Mouse (Mus musculus) testis, adult 2 months (tissue): ENCODE results near the gene Dapk2. TPM values are rescaled to one million over a fixed set of nuclear protein-coding genes. Genes with fewer than 3 reads are reported as not detected.

Source experiments
- H3K27ac ChIP-seq: fragments of 200-500 bp; 2 replicates; pipeline ENCODE4 v1.5.1; 2012; ENCODE audit warnings: low read depth, low read length; ENCODE audit not compliant: control insufficient read depth, insufficient read depth
- H3K27me3 ChIP-seq: fragments of 200-500 bp; 2 replicates; pipeline ENCODE4 v1.6.1; 2012; ENCODE audit warnings: mild to moderate bottlenecking, low read length, moderate library complexity; ENCODE audit not compliant: control insufficient read depth, insufficient read depth
- H3K36me3 ChIP-seq: fragments of 200-500 bp; 2 replicates; pipeline ENCODE4 v1.6.1; 2012; ENCODE audit warnings: mild to moderate bottlenecking, low read length; ENCODE audit not compliant: control insufficient read depth, insufficient read depth
- H3K4me1 ChIP-seq: fragments of 200-500 bp; 2 replicates; pipeline ENCODE4 v1.6.1; 2012; ENCODE audit warnings: low read length; ENCODE audit not compliant: control insufficient read depth, insufficient read depth
- H3K4me3 ChIP-seq: fragments of 200-500 bp; 2 replicates; pipeline ENCODE4 v1.5.1; 2012; ENCODE audit warnings: low read depth, mild to moderate bottlenecking, low read length, moderate library complexity, mixed read lengths; ENCODE audit not compliant: control insufficient read depth
- CTCF ChIP-seq: fragments of 200-500 bp; IDR thresholded peaks from 2 replicates; pipeline ENCODE4 v1.5.1; 2012; ENCODE audit warnings: low read depth, mild to moderate bottlenecking, inconsistent platforms, low read length, moderate library complexity; ENCODE audit not compliant: control insufficient read depth, insufficient read depth, insufficient replicate concordance
- POLR2A ChIP-seq: fragments of 200-500 bp; IDR thresholded peaks from 2 replicates; pipeline ENCODE4 v1.6.1; 2012; ENCODE audit warnings: low read depth, mild to moderate bottlenecking, inconsistent platforms, low read length, moderate library complexity; ENCODE audit not compliant: control insufficient read depth
- polyA plus RNA-seq: library from polyadenylated mRNA; depleted of rRNA; stranded (reverse); fragments of >200 nt; gene quantifications from 2 replicates; pipeline ENCODE4 v1.2.3, GENCODE M21; 2012

Dapk2 gene
- polyA plus RNA-seq, 1 experiment = 0.67 TPM

- Histone ChIP-seq H3K36me3 (no peaks in the 10 kb centered on the region), H3K27me3 (no peaks in the 10 kb centered on the region), H3K27ac (no peak overlapping the region), H3K4me1 (peaks cover 3% of the 10 kb centered on the region; the same call in 1 of the 2 replicates), H3K4me3 (no peak overlapping the region)
- TF ChIP-seq POLR2A (no peak), CTCF (no peak)
Observed at GRCm38 (mm10) chr9:66218917-66219725, 61.1 kb downstream of the Dapk2 start.

GRCm38 (mm10) chr9:66223872-66224271 is 65.8 kb downstream of the Dapk2 start:
- no peak for TF ChIP-seq POLR2A
- TF ChIP-seq CTCF = no peak
- H3K4me3 ChIP-seq = no peak overlapping the region
- H3K27me3 ChIP-seq = no peaks in the 10 kb centered on the region
- no peak overlapping the region for H3K27ac ChIP-seq
- H3K4me1 ChIP-seq = peaks cover 3% of the 10 kb centered on the region; the same call in 1 of the 2 replicates
- H3K36me3 ChIP-seq = no peaks in the 10 kb centered on the region

- Histone ChIP-seq H3K36me3 (no peaks in the 10 kb centered on the region), H3K27me3 (no peaks in the 10 kb centered on the region), H3K27ac (no peak overlapping the region), H3K4me3 (no peak overlapping the region), H3K4me1 (no peaks in the 10 kb centered on the region)
- TF ChIP-seq POLR2A (no peak), CTCF (no peak)
Observed at GRCm38 (mm10) chr9:66225737-66226485, 67.9 kb downstream of the Dapk2 start.

- TF ChIP-seq CTCF (no peak), POLR2A (no peak)
- Histone ChIP-seq H3K36me3 (no peaks in the 10 kb centered on the region), H3K27me3 (no peaks in the 10 kb centered on the region), H3K4me3 (no peak overlapping the region), H3K27ac (no peak overlapping the region), H3K4me1 (no peaks in the 10 kb centered on the region; the same call in 1 of the 2 replicates)
Observed at GRCm38 (mm10) chr9:66228456-66229151, 70.6 kb downstream of the Dapk2 start.

- no peaks in the 10 kb centered on the region for H3K27me3 ChIP-seq
- H3K36me3 ChIP-seq = no peaks in the 10 kb centered on the region
- no peaks in the 10 kb centered on the region; the same call in 1 of the 2 replicates for H3K4me1 ChIP-seq
- H3K4me3 ChIP-seq = no peak overlapping the region
- TF ChIP-seq POLR2A (no peak), CTCF (no peak)
- H3K27ac ChIP-seq = no peak overlapping the region
Observed at GRCm38 (mm10) chr9:66231820-66232479, 73.9 kb downstream of the Dapk2 start.

GRCm38 (mm10) chr9:66236615-66237014 is 78.6 kb downstream of the Dapk2 start:
- no peaks in the 10 kb centered on the region; the same call in 1 of the 2 replicates for H3K4me1 ChIP-seq
- H3K27me3 ChIP-seq = no peaks in the 10 kb centered on the region
- H3K27ac ChIP-seq = no peak overlapping the region
- no peak overlapping the region for H3K4me3 ChIP-seq
- H3K36me3 ChIP-seq = no peaks in the 10 kb centered on the region
- TF ChIP-seq POLR2A (no peak), CTCF (no peak)
